Mouse (Mus musculus): ENCODE data around the gene Atp4a. TPM values are rescaled to one million over a fixed set of nuclear protein-coding genes. Genes with fewer than 3 reads are reported as not detected.
A peak's percentile ranks its signal among the peaks of the same experiment; 100 is the strongest.
"Not testable (repeated sequence)": the region's sequence is repeated elsewhere in the genome, so short reads cannot be mapped to it uniquely, and the experiment has no call there.

The Atp4a gene
- total RNA-seq, 2 experiments from 2014 or later = 4.0 to 5.1 TPM

DNA sequence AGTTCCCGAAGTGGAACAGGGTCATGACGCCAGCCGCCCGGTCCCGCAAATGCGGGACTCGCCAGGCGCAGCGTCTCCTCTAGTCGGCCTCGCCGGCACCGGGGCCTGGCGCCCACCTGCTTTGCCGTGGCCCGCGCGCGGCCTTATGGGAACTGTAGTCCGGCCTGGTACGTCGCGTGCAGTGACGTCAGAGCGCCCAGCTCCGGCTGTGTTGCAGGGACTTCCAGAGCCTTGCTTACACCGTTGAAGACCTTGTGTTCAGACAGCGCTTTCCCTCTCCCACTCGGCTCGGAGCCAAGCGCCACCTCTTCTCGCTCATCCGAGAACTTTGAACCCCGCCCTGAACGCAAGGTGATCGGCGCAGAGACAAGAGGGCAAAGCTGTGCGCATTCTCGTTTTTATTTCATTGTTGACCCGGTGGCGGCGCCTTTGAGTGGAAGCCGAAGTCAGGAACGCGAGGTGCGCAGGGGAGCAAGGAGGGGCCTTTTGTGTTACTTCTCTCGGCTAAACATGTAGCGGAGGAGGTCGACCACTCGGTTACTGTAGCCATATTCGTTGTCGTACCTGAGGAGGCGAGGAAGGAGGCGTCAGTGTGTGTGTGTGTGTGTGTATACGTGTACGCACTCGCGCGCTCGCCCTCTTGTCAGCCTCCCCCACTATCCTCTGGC, 17.5 kb downstream of the Atp4a start, which contains the start of gene Tmem147:
Gene Tmem147 (minus strand): TSS at position 145 of the 668 bp plus-strand sequence.
- intact Hi-C loops (cut with DNase I) = no loop called here
- peak; percentile 97 for DNase-seq

DNA sequence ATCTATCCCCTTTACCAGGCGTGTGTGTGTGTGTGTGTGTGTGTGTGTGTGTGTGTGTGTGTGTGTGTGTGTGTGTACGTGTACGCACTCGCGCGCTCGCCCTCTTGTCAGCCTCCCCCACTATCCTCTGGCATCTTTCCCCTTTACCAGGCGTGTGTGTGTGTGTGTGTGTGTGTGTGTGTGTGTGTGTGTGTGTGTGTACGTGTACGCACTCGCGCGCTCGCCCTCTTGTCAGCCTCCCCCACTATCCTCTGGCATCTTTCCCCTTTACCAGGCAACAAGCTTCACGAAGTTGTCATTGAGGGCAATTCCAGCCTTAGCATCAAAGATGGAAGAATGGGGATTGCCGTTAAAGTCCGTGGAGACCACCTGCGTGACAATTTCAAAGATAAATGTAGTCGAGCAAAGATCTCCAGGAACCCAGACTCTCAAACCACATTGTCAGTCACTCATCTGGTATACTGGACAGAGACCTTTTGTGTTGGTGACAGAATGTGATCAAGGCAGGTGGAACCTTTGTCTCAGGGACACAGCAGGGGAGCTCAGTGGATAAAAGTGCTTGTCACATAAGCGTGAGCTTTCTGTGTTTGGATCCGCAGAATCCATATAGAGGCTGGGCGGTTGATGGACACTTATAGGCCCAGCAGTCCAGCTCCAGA, 18.2 kb downstream of the Atp4a start:
- intact Hi-C loops (cut with DNase I) = not testable (repeated sequence)
- peak; percentile 26 for DNase-seq

DNA sequence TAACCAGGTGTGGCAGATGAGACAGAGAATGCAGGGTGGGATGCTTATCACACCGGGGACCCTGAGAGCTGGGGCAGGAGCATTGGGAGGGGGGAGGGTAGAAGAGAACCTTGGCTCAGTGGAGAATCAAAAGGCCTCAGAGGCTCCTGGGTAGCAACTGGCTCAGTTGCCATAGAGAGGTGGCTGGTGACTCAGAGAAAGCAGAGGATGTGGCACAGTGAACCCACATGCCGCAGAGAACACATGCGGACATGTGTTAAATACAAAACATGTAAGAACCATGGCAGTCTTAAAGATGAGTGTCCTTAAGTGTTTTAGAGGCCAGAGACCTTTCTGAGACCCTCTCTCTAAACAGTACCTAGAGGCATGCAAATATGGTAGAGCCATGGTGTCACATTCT, 24.2 kb downstream of the Atp4a start:
- no peak for DNase-seq
- intact Hi-C loops (cut with DNase I) = no loop called here

DNA sequence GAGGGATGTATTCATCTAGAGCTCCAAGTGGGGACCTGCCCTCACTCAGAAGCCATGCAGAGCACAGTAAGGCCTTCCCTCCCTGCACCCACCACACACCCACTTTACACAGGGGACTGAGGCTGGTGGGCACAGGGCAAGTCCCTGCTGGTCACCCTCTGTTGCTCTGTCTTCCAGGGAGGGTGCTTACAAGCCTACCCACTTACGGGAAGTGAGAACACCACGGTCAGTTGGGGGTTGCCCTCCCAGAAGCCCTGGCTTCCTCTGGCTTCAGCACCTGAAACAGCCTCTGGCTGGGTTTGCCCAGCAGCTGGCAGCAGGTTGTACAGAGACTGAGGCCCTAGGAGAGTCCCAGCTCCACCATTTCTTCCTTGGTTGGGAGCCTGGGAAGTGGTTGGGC, 30.6 kb downstream of the Atp4a start:
- intact Hi-C loops (cut with DNase I); DNase-seq: not testable (repeated sequence)

DNA sequence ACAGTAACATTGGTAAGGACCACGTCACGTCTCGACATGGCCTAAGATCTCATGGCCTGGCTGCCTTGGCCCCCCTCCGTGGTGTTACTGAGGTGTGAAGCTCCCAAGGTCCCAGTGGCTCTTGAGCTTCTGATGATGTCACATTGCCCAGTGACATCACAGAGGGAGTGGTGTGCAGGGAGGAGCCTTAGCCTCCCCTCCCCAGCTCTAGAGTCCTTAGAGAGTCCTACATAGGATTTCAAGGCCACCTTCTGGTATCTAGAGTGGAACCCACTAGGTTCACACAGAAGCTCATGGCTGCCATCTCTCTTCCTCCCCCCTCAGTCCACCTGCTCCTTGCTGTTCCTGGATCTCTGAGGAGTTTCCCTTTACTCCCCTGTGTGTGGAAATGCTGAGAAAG, 31.6 kb downstream of the Atp4a start, which contains the start of gene Gapdhs:
Gene Gapdhs (minus strand): TSS at position 65 of the 400 bp plus-strand sequence.
- intact Hi-C loops (cut with DNase I); DNase-seq: not testable (repeated sequence)

DNA sequence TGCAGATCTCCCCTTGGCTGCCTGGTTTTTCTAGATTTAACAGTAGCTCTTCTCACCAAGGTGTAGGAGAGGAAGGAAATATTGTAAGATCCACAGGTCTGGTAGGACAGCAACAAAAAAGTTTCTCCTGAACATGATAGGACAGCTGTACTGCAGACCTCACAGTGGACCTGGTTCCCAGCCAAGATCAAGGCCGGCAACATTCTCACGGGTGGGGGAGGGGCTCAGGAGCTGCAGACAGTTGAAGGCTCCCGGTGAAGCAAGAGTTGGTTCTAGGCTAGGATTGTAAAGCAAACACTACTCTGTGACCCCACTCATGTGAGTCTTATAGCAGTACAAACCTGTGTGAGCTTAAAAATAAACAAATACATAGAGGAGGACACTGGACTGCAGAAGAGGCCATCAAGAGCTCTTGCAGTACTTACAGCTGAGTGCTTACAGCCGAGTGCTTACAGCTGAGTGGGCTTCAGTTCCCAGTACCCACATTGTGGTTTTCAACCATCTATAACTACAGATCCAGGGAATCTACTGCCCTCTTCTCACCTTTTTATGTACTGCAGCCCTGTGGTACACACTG, 32.1 kb downstream of the Atp4a start:
- intact Hi-C loops (cut with DNase I) = no loop called here

DNA sequence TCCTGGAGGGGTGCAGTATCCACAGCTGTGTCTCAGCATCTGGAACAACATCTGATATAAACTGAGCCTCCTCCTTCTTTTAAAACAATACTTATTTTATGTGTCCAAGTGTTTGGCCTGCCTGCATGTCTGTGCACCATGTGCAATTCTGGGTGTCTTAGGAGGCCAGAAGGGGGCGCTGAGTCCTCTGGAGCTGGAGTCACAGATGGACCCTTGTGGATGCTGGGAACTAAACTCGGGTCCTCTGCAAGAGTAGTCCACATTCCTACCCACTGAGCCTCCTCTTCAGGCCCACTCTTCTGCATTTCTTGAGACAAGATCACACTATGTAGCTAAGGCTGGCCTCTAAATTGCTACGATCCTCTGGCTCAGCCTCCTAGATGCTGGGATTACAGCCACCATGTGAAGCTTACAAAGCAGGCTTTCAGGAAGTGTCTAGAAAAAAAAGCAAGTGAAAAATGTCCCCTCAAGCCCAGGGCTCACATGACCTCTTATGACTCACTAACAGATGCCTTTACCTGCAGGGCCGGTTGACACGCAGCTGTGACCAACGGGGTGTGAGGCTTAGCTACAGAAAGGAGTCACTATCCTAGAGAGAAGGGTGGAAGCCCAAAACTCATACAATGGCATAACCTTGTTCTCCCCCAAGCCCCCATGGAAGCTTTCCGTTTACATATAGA, 35.7 kb downstream of the Atp4a start:
- no peak for DNase-seq
- intact Hi-C loops (cut with DNase I) = no loop called here

More for the DNA sequence above, 32.1 kb downstream of the Atp4a start:
- DNase-seq = peak; percentile 32

DNA sequence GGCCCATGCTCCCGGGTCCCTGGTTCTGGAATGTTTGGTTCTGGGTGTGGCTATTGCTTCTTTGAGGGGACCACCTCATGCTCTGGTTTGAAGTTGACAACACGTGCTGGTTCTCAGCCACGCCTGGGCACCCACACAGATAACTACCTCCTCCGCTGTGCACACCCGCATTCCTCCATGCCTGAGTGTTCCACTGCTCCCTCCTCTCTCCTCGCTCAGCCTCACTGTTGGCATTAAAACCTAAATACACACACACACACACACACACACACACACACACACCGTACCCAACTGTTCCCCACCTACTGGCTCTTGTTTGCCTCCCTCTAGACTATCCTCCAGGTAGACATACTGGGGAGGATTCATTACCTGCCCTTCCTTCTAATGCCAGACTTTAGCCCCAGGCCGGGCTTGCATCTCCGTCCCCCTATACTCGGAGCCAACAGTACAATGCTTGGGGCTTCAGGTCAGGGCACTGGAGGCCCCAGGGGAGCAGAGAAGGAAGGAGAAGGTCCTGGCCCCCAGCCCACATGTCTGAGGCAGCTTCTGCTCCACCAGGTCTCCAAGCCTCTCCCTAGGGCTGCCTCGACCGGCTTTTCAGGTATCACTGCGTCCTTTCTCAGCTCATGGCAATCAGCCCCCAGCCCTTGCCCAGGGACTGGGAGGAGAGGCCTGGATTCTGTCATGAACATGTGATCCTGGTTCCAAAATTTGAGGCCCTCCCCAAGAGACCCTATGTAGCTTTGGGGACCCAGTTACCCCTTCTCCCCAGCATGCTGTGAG, 38.0 kb downstream of the Atp4a start:
- DNase-seq = no peak
- intact Hi-C loops (cut with DNase I) = no loop called here

DNA sequence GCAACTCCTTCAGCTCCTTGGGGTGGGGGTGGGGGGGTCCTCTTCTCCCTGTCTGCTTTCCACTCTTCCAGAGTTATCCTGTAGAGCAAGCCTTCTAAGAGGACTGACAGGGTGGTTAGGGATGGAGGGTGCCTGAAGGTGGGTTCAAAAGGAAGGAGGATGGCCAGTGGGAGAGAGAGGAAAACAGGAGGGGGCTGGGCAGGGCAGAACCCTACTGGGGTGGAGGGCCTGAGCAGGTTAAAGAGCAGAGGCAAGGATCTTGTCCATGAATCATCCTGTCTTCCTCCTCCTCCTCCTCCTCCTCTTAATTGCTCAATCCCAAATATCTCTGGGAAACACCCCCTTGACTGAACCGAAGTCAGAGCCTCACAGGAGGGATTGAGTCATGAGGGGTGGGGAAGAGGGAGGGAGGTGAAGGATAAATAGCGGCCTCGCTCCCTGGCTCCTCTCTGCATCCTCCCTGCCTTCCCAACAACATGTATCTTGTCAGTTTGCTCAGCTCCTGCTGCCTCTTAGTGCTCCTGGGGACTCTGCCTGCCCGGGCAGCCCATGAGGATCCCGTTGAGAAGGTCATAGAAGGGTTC, 39.2 kb downstream of the Atp4a start, which contains the start of gene Sbsn:
Gene Sbsn (plus strand): TSS at position 386 of the 584 bp plus-strand sequence.
- DNase-seq = no peak
- intact Hi-C loops (cut with DNase I) = no loop called here

DNA sequence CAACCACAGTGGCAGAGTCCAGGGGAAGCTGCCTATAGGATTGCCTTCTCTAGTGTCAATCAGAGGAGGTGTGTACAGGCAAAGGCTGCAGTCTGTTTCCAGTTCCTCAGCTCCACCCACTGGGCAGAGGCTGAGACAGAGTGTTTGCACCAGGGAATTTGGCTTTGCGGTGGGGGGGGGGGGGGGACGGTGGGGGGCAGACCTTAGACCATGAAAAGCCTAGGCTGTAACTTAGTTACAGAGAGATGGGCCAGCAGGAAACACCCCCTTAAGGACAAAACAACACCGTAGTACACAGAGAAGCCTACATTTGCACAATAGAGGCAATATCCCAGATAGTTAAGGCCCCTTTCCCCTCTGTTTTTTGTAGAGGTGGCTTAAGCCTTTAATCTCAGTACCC, 45.0 kb downstream of the Atp4a start:
- DNase-seq = no peak
- intact Hi-C loops (cut with DNase I) = no loop called here

DNA sequence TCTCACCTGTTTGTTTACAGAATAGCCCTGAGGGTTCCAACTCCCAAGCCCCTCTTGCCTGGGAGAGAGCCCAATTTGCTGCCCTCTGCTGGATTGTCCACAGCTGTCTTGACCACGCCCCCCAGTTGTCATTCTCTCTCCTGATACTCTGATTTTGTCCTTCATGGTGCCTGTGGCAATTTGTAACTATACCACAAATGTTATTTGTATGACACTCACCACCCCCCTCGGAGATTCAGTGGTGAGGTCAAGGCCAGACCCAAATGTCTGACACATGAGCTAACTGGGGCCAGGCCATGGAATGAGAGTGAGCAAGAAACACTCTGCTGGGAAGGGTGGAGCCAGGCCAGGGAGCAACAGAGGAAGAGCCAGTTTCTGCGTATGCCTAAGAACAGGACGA, 46.8 kb downstream of the Atp4a start:
- peak; percentile 48 for DNase-seq
- intact Hi-C loops (cut with DNase I) = no loop called here

DNA sequence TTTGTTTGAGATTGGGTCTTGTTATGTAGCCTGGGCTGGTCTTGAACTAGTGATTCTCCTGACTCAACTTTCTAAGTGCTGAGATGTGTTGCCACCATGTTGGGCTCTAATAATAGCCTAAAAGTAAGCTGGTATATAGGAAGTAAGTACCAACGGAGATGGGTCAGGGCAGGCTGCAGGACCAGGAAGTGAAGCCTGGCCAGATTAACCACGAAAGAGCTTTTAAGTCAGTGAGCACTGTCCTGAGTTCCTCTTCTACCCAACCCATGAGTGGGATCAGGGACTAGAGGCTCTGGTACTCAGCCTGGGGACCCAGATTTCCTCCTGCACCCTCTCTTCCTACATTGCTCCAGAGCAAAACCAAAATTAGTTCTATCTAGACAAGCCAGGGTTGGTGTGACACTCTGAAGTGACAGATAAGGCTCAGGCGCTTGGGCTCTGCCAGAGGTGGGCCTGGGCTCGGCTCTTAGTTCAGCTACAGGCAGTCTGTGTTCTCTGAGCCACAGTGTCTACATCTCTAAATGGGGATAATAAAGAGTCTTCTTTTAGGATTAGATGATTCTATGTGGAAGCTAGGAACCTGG, 49.9 kb downstream of the Atp4a start:
- no peak for DNase-seq
- intact Hi-C loops (cut with DNase I) = no loop called here

DNA sequence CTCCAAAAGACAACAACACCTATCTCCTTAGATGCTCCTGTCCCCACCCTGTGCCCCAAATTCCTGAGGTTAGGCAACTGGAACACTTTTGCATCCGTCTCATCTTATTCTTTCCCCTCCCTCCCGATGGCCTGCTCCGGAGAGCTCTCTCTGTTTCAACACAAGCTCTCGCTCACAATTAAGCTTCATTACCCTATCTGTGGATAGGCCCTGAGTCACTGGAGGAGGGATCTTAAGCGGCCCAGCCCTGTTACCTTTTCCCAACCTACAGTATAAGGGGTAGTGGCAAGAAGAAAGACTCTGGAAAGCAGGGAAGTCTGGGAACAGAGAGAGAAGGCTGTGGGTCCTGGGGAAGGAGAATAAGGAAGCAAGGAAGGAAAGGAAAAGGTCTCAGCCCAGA, 51.4 kb downstream of the Atp4a start, which contains the start of gene Dmkn:
Gene Dmkn (plus strand): TSS at position 301 of the 400 bp plus-strand sequence.
- intact Hi-C loops (cut with DNase I) = no loop called here
- DNase-seq = no peak

DNA sequence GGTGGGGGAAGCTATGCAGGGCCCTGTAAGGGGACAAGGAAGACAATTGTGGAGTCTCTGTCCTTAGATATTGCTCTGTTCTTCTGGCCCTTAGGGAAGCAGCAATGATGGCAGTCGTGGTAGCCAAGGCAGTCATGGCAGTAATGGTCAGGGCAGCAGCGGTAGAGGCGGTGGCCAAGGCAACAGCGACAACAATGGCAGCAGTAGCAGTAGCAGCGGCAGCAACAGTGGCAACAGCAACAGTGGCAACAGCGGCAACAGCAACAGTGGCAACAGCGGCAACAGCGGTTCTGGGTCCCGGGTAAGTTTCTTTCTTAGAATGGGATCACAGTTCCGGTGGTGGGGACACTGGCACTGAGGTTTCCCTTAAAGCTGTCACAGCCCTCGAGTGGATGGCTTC, 53.2 kb downstream of the Atp4a start:
- no peak for DNase-seq

DNA sequence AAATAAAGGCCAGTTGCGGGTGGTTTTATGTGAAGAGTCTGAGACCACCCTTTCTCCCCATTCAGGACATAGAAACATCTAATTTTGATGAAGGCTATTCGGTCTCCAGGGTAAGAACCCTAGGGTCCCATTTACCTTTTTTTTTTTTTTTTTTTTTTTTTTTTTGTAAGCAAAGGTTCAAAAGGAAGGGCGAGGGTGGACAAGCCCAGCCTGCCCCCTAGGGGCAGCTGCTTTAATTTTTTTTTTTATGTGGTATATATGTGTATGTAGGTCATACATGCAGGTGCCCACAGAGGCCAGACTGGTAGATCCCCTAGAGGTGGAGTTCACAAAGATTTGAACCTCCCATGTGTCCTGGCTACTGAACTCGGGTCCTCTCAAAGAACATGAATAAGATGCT, 54.4 kb downstream of the Atp4a start:
- no peak for DNase-seq
- intact Hi-C loops (cut with DNase I) = no loop called here

More for the DNA sequence above, 53.2 kb downstream of the Atp4a start:
- intact Hi-C loops (cut with DNase I) = no loop called here

DNA sequence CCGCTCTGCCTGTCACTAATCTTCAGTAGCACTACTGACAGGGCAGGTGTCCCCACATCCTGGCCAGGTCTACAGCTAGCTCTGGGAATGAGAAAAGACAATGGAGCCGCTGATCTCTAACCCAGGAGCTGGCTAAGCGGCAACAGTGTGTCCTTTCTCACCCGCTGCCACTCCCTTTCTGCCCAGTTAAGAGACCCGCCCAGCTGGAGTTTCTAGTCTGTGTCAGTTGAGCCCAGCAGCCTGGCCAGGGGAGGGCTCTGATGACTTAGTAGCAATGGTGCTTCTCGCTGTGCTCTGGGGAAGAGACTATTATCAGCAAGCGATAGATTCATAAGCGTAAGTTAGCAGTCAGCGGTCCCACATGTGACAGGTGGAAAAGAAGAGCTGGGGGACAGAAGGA, 57.2 kb downstream of the Atp4a start:
- intact Hi-C loops (cut with DNase I) = no loop called here
- no peak for DNase-seq

Measured in left cerebral cortex, postnatal 4 days (tissue).